Mouse (Mus musculus): ENCODE data around the gene Parp12. TPM values are rescaled to one million over a fixed set of nuclear protein-coding genes. Genes with fewer than 3 reads are reported as not detected.

Gene Parp12
- polyA plus RNA-seq, 1 experiment from 2014 or later = 2.3 TPM

DNA sequence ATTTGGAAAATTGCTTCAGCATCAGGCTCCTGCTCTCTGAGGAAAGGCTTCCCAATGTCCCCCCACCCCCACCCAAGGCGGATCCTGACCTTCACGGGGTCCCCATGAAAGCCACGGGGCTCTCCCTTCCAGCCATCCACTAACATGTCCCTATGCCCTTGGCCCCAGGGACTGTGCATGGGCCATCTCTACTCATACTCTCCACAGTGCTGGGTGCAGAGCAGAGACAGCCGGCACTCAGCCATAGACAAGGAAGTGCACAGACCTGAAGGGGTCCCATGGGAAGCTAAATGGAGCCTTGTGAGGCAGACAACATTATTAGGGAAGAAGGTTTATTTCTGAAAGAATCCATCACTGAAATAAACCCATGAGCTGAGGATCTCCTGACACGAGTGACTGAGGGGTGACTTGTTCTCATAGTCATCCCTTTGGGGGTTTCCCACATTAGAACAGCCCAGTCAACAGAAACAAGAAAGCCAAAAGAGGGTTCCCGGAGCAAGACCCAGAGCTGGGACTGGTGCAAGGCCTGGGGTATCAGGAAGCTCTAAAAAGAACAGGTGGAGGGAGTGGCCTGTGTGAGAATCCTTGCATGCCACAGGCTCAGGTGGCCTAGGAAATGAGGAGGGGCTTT lies 63.2 kb downstream of the Parp12 start:
- Histone ChIP-seq H3K36me3 (replicated peaks) (no peaks in the 10 kb centered on the region), H3K27me3 (replicated peaks) (no peaks in the 10 kb centered on the region), H3K9me3 (no peaks in the 10 kb centered on the region), H3K4me1 (no peaks in the 10 kb centered on the region), H3K27ac (no peak overlapping the region), H3K9ac (no peak overlapping the region), H3K4me3 (no peak overlapping the region), H3K4me2 (no peak overlapping the region)
- ATAC-seq (replicated peaks) = no peak
- WGBS = 85% methylated on average over 6 of the region's 6 CpGs

DNA sequence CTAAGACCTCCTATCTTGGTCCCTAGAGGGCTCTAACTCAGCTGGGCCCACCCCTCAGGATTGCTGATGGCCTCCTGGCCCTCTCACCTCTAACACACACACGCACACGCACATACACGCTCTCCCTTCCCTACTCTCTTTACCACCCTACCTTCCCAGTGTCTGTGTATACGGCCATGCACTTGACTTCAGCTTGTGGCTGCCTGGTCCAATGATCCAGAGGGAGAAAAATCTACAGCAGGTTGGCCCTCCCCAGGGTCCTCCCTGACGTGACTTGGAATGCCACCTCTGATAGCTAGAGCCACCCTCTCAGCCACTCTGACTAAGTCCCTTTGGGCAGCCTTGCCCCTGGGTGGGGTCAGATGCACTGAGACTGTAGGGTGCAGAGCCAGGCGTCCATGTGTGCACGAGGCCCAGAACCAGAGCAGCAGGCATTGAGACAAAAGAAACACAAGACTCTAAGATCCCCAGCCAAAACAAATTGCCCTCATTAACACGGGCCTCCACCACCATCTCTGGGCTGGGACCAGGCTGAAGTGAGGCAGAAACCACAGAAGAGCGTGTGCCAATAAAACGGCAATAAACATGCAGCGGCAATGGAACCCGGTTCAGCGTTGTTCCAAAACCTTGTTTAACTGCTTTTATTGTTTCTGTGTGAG lies 63.8 kb downstream of the Parp12 start:
- 79% methylated on average over 13 of the region's 13 CpGs for WGBS
- Histone ChIP-seq H3K27ac (no peak overlapping the region), H3K9ac (no peak overlapping the region)

DNA sequence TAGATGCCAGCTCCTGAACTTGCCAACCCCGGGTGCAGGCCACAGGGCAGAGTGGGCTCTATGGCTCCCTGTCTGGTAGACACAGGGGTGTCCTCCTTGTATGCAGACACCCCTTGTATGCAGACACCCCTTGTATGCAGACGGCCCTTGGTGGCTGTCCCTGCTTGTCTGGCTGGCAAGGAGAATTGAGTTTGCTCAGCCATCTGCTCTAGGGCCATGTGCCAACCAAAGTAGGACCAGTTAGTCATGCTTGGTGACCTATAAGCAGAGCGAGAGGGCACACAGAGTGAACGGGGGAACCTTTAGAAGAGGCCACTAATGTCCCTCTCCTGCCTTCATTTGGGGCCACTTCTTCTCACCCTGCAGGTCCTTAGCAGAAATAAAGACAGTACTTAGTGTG lies 65.5 kb downstream of the Parp12 start:
- H3K4me2 ChIP-seq = no peak overlapping the region
- no peak overlapping the region for H3K27ac ChIP-seq
- H3K4me1 ChIP-seq = peaks cover 3% of the 10 kb centered on the region; the same call in 1 of the 2 replicates
- H3K36me3 ChIP-seq (replicated peaks) = no peaks in the 10 kb centered on the region
- no peak overlapping the region for H3K9ac ChIP-seq
- no peaks in the 10 kb centered on the region for H3K27me3 ChIP-seq (replicated peaks)
- H3K9me3 ChIP-seq = no peaks in the 10 kb centered on the region
- no peak for ATAC-seq (replicated peaks)
- H3K4me3 ChIP-seq = no peak overlapping the region
- 85% methylated on average over 4 of the region's 4 CpGs for WGBS

More for the DNA sequence above, 63.8 kb downstream of the Parp12 start:
- Histone ChIP-seq H3K27me3 (replicated peaks) (no peaks in the 10 kb centered on the region), H3K9me3 (no peaks in the 10 kb centered on the region), H3K4me3 (no peak overlapping the region), H3K4me1 (no peaks in the 10 kb centered on the region), H3K36me3 (replicated peaks) (no peaks in the 10 kb centered on the region), H3K4me2 (no peak overlapping the region)
- no peak for ATAC-seq (replicated peaks)

DNA sequence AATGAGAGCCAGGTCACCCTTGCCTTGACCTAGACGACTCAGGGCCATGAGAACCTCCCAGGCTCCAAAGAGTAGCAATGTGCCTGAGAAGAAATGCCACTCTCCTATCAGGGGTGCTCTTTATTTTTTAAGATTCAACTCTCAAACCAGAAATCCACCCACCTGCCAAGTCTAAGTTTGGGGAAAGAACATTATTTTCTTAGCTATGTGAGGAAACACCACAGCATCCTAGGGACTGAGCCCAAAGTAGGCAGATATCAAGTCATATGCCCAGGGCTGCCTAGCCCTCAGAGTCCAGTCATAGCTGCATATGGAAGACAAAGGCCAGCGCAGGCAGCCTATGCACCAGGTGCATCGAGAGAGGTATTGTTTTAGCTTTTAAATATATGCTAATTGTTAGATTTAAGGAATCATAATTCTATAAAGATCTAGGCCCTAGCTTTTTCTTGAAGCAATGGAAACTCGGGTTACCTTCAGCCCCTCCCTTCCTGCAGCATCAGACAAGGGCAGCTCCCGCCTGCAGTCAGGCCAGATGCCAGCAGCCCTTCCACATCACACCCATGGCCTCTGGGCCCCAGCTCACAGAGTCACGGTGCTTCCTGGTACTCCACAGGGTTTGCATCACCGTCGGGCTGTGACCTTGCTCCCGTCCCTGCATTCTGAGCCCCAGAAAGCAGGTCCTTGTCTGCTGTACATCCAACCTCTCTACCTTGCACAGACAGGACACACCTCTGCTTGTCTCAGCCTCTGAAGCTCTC lies 66.2 kb downstream of the Parp12 start:
- H3K9ac ChIP-seq = no peak overlapping the region
- peaks cover 3% of the 10 kb centered on the region; the same call in 1 of the 2 replicates for H3K4me1 ChIP-seq
- no peak overlapping the region for H3K27ac ChIP-seq
- 81% methylated on average over 9 of the region's 9 CpGs for WGBS
- no peak overlapping the region for H3K4me3 ChIP-seq
- ATAC-seq (replicated peaks) = no peak
- no peaks in the 10 kb centered on the region for H3K36me3 ChIP-seq (replicated peaks)
- no peak overlapping the region for H3K4me2 ChIP-seq
- H3K27me3 ChIP-seq (replicated peaks) = no peaks in the 10 kb centered on the region
- H3K9me3 ChIP-seq = no peaks in the 10 kb centered on the region

DNA sequence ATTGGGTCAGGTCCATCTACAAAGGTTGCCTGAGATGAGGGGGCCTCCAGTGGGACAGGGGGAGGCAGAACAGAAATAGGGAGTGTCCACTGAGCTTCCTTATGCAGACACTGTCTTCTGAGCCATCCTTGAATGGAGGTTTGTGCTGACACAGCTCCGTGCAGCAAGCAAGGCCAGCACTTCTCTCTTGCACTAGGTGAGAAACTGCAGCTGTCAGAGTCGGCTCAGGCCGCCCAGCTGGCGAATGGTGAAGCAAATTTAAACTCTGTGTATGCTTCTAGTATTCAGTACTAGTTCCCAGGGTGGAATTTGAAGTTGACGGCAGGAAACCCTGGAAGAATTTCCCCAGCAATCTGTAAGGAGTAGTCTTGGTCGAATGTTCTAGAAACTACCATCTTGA lies 67.3 kb downstream of the Parp12 start:
- no peak overlapping the region for H3K4me3 ChIP-seq
- ATAC-seq (replicated peaks) = no peak
- H3K36me3 ChIP-seq (replicated peaks) = no peaks in the 10 kb centered on the region
- H3K4me1 ChIP-seq = peaks cover 3% of the 10 kb centered on the region; the same call in 1 of the 2 replicates
- 84% methylated on average over 6 of the region's 6 CpGs for WGBS
- no peaks in the 10 kb centered on the region for H3K27me3 ChIP-seq (replicated peaks)
- H3K27ac ChIP-seq = no peak overlapping the region
- no peak overlapping the region for H3K4me2 ChIP-seq
- H3K9ac ChIP-seq = no peak overlapping the region
- no peaks in the 10 kb centered on the region for H3K9me3 ChIP-seq

DNA sequence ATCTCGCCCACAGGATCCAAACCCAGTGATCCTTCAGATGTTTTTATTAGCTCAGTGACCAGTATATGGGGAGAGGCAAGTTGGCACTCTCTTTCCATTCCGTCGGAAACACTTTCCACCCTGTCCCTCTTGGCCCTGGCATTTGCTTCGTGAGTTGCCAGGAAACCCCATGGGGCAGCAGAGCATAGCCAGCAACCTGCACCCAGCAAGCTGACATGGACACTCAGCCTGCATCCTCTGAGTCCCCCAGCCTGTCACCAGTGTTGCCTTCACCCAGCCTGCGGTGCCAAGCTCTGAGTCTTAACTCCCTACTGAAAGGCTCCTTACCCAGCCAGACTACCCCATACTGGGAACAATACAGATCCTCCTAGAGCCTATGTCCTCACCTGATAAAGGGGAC lies 69.0 kb downstream of the Parp12 start:
- 0 out of 2 replicates have a peak, but pooled peaks have one; percentile 13 for ATAC-seq (replicated peaks)
- WGBS = 55% methylated on average over 5 of the region's 5 CpGs

DNA sequence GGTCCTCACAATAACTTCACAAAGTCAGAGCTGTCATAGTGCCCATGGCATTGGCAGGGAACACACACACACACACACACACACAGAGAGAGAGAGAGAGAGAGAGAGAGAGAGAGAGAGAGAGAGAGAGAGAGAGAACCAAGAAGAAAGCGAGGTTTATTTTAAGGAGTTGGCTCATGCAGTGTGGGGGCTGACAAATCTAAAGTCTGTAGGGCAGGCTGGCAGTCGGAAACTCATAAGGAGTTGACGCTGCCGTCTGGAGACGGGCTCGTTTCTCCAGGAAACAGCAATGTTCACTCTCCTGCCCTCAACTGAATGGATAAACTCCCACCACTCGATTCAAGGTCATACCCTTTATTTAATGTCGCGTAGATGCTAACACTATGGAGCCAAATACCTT lies 77.7 kb downstream of the Parp12 start:
- H3K4me2 ChIP-seq = no peak overlapping the region
- WGBS = 86% methylated on average over 9 of the region's 9 CpGs
- H3K27me3 ChIP-seq (replicated peaks) = no peaks in the 10 kb centered on the region
- no peak for ATAC-seq (replicated peaks)
- H3K4me3 ChIP-seq = no peak overlapping the region
- H3K4me1 ChIP-seq = no peaks in the 10 kb centered on the region; the same call in none of the 2 replicates
- H3K9ac ChIP-seq = no peak overlapping the region
- H3K27ac ChIP-seq = no peak overlapping the region
- no peaks in the 10 kb centered on the region for H3K9me3 ChIP-seq
- H3K36me3 ChIP-seq (replicated peaks) = no peaks in the 10 kb centered on the region

More for the DNA sequence above, 69.0 kb downstream of the Parp12 start:
- Histone ChIP-seq H3K9me3 (no peaks in the 10 kb centered on the region), H3K27me3 (replicated peaks) (no peaks in the 10 kb centered on the region), H3K4me2 (no peak overlapping the region), H3K36me3 (replicated peaks) (no peaks in the 10 kb centered on the region), H3K27ac (no peak overlapping the region), H3K4me3 (no peak overlapping the region), H3K9ac (no peak overlapping the region), H3K4me1 (peaks cover 3% of the 10 kb centered on the region; the same call in 1 of the 2 replicates)

Other genes with a start within 250 kb of the Parp12 start
- 2.3 TPM in 2 replicates for gene Tbxas1, start 242.9 kb downstream of the Parp12 start, polyA plus RNA-seq (2015; fragmentation: Nextera tagmentation; extraction: Ambion mirVana)
- gene Hipk2, start 242.2 kb downstream of the Parp12 start, polyA plus RNA-seq (2015; fragmentation: Nextera tagmentation; extraction: Ambion mirVana) = 43.5 and 45.3 TPM in 2 replicates
- gene Kdm7a, start 88.4 kb upstream of the Parp12 start, polyA plus RNA-seq (2015; fragmentation: Nextera tagmentation; extraction: Ambion mirVana) = 6.5 and 6.8 TPM in 2 replicates